ENCODE assay signal across 8 mouse cellular contexts in genomic region chr10:80744262-80744661, GRCm38 (mm10). TPM values are rescaled to one million over a fixed set of nuclear protein-coding genes. Genes with fewer than 3 reads are reported as not detected.
DNase-seq lines count a peak whose midpoint lies in the region; ATAC-seq lines count a peak whose summit lies in the region.

No protein-coding gene starts in this region.

- intact Hi-C loops in left cerebral cortex, postnatal 25 days (cut with DNase I) = no loop called here

- peak; percentile 26 for DNase-seq in ovary, postnatal 36 days (ENCODE audit: low spot score)
- no peak for DNase-seq in ovary, postnatal 14 days (ENCODE audit: low spot score)
- peak; percentile 73 to 81 for DNase-seq in kidney, postnatal 4 days
- no peak for DNase-seq in left cerebral cortex, postnatal 25 days (ENCODE audit: low spot score in 2 of 2)
- DNase-seq in urinary bladder, adult 2 months (ENCODE audit: low spot score) = no peak

- ATAC-seq in common myeloid progenitor, adult 5-6 weeks (replicated peaks; ENCODE audit: low read depth, poor library complexity, severe bottlenecking) = peak; percentile 46
- ATAC-seq in monocyte, adult 5-6 weeks (replicated peaks; ENCODE audit: insufficient number of reproducible peaks, low FRiP score, low TSS enrichment, poor library complexity, severe bottlenecking) = 0 out of 2 replicates have a peak, but pooled peaks have one; percentile 14
- ATAC-seq in inflammation-experienced regulatory T-cells, adult 6 months = no peak

RNA-seq across cellular contexts. Expression of gene Ap3d1, which starts 2.2 kb away (rescaled TPM):
- total RNA-seq in common myeloid progenitor, adult 5-6 weeks (2017) = 33.6 and 39.4 TPM in 2 replicates
- 65.5 to 110 TPM (median 103 TPM) in 3 replicates for total RNA-seq in monocyte, adult 5-6 weeks (2017)
- total RNA-seq in left cerebral cortex, postnatal 25 days (2021) = 100 to 1,000 TPM; 142 to 145 TPM
- polyA plus RNA-seq in urinary bladder, adult 2 months (2012; rRNA removed) = 96.3 and 108 TPM in 2 replicates
- polyA plus RNA-seq in inflammation-experienced regulatory T-cells, adult 6 months (2017; shearing (Covaris generic)) = 10 to 100 TPM; 20.9 to 33.0 (median 29.8) TPM

RNA-seq across cellular contexts. Expression of gene Dot1l, which starts 10.7 kb away (rescaled TPM):
- total RNA-seq in common myeloid progenitor, adult 5-6 weeks (2017) = 7.6 and 19.5 TPM in 2 replicates
- total RNA-seq in monocyte, adult 5-6 weeks (2017) = 5.2 to 17.7 TPM (median 6.3 TPM) in 3 replicates
- 10 to 100 TPM; 46.5 to 56.0 TPM for total RNA-seq in left cerebral cortex, postnatal 25 days (2021)
- 6.7 and 17.2 TPM in 2 replicates for polyA plus RNA-seq in urinary bladder, adult 2 months (2012; rRNA removed)
- 10 to 100 TPM; 10.9 to 23.4 (median 15.3) TPM for polyA plus RNA-seq in inflammation-experienced regulatory T-cells, adult 6 months (2017; shearing (Covaris generic))

RNA-seq across cellular contexts. Expression of gene Izumo4, which starts 42.3 kb away (rescaled TPM):
- 6.4 and 10.4 TPM in 2 replicates for total RNA-seq in common myeloid progenitor, adult 5-6 weeks (2017)
- 10.6 to 17.9 TPM (median 17.1 TPM) in 3 replicates for total RNA-seq in monocyte, adult 5-6 weeks (2017)
- 10 to 100 TPM; 35.9 to 42.5 TPM for total RNA-seq in left cerebral cortex, postnatal 25 days (2021)
- 68.7 and 88.2 TPM in 2 replicates for polyA plus RNA-seq in urinary bladder, adult 2 months (2012; rRNA removed)
- 100 to 1,000 TPM in 2 of 3 experiments, 10 to 100 TPM in 1; 71.4 to 109 (median 107) TPM for polyA plus RNA-seq in inflammation-experienced regulatory T-cells, adult 6 months (2017; shearing (Covaris generic))

RNA-seq across cellular contexts. Expression of gene Mob3a, which starts 42.5 kb away (rescaled TPM):
- 42.9 and 49.3 TPM in 2 replicates for total RNA-seq in common myeloid progenitor, adult 5-6 weeks (2017)
- 57.4 to 129 TPM (median 87.2 TPM) in 3 replicates for total RNA-seq in monocyte, adult 5-6 weeks (2017)
- total RNA-seq in left cerebral cortex, postnatal 25 days (2021) = 10 to 100 TPM; 13.4 to 15.8 TPM
- 24.5 and 29.1 TPM in 2 replicates for polyA plus RNA-seq in urinary bladder, adult 2 months (2012; rRNA removed)
- polyA plus RNA-seq in inflammation-experienced regulatory T-cells, adult 6 months (2017; shearing (Covaris generic)) = 100 to 1,000 TPM; 190 to 248 (median 240) TPM

RNA-seq across cellular contexts. Expression of gene Sf3a2, which starts 53.7 kb away (rescaled TPM):
- 26.6 and 46.7 TPM in 2 replicates for total RNA-seq in common myeloid progenitor, adult 5-6 weeks (2017)
- total RNA-seq in monocyte, adult 5-6 weeks (2017) = 9.4 to 23.3 TPM (median 10.7 TPM) in 3 replicates
- 10 to 100 TPM; 43.9 to 50.3 TPM for total RNA-seq in left cerebral cortex, postnatal 25 days (2021)
- polyA plus RNA-seq in urinary bladder, adult 2 months (2012; rRNA removed) = 47.0 and 47.7 TPM in 2 replicates
- polyA plus RNA-seq in inflammation-experienced regulatory T-cells, adult 6 months (2017; shearing (Covaris generic)) = 10 to 100 TPM; 12.1 to 22.6 (median 17.8) TPM

Comparison
In these comparisons a context has a peak if more than half of its experiments do, and no peak if none do; other contexts are left out.
1. DNase-seq: peak in ovary, postnatal 36 days (single experiment) and kidney, postnatal 4 days (2 of 2); none in ovary, postnatal 14 days (single experiment), left cerebral cortex, postnatal 25 days (0 of 2) and urinary bladder, adult 2 months (single experiment).